Mouse (Mus musculus): ENCODE measurements around the gene Lats2. TPM values are rescaled to one million over a fixed set of nuclear protein-coding genes. Genes with fewer than 3 reads are reported as not detected.
"Not testable (repeated sequence)": the region's sequence is repeated elsewhere in the genome, so short reads cannot be mapped to it uniquely, and the experiment has no call there.

Gene Lats2
- polyA plus RNA-seq, 1 experiment, result 50.8 TPM

GRCm38 (mm10) chr14:57701915-57702477 lies 56.2 kb downstream of the Lats2 start:
- Histone ChIP-seq H3K4me3 (ENCODE audit: insufficient read depth, low read length) (no peak overlapping the region), H3K4me1 (ENCODE audit: control insufficient read depth, insufficient read depth, low read length) (0 out of 2 replicates have a peak, but pooled peaks cover 3% of the 10 kb centered on the region), H3K27ac (ENCODE audit: insufficient read depth, low read length) (no peak overlapping the region)
- TF ChIP-seq POLR2A (IDR thresholded peaks at IDR 0.05; ENCODE audit: low read depth, low read length) (no peak), CTCF (IDR thresholded peaks at IDR 0.05; ENCODE audit: borderline replicate concordance, insufficient read depth, low read length) (no peak)

GRCm38 (mm10) chr14:57699461-57699970 lies 58.7 kb downstream of the Lats2 start:
- TF ChIP-seq POLR2A (IDR thresholded peaks at IDR 0.05; ENCODE audit: low read depth, low read length) (no peak), CTCF (IDR thresholded peaks at IDR 0.05; ENCODE audit: borderline replicate concordance, insufficient read depth, low read length) (no peak)
- Histone ChIP-seq H3K27ac (ENCODE audit: insufficient read depth, low read length) (no peak overlapping the region), H3K4me1 (ENCODE audit: control insufficient read depth, insufficient read depth, low read length) (no peaks in the 10 kb centered on the region), H3K4me3 (ENCODE audit: insufficient read depth, low read length) (no peak overlapping the region)

- H3K27ac ChIP-seq (ENCODE audit: insufficient read depth, low read length), result no peak overlapping the region
- no peak for TF ChIP-seq CTCF (IDR thresholded peaks at IDR 0.05; ENCODE audit: borderline replicate concordance, insufficient read depth, low read length)
- TF ChIP-seq POLR2A (IDR thresholded peaks at IDR 0.05; ENCODE audit: low read depth, low read length), result no peak
- H3K4me1 ChIP-seq (ENCODE audit: control insufficient read depth, insufficient read depth, low read length), result no peaks in the 10 kb centered on the region
- no peak overlapping the region for H3K4me3 ChIP-seq (ENCODE audit: insufficient read depth, low read length)
Observed at GRCm38 (mm10) chr14:57699016-57699415, 59.2 kb downstream of the Lats2 start.

GRCm38 (mm10) chr14:57696066-57696465 lies 62.1 kb downstream of the Lats2 start:
- H3K27ac ChIP-seq (ENCODE audit: insufficient read depth, low read length), result no peak overlapping the region
- no peak for TF ChIP-seq POLR2A (IDR thresholded peaks at IDR 0.05; ENCODE audit: low read depth, low read length)
- TF ChIP-seq CTCF (IDR thresholded peaks at IDR 0.05; ENCODE audit: borderline replicate concordance, insufficient read depth, low read length), result no peak
- no peak overlapping the region for H3K4me3 ChIP-seq (ENCODE audit: insufficient read depth, low read length)
- no peaks in the 10 kb centered on the region for H3K4me1 ChIP-seq (ENCODE audit: control insufficient read depth, insufficient read depth, low read length)

- H3K4me3 ChIP-seq (ENCODE audit: insufficient read depth, low read length), result no peak overlapping the region
- TF ChIP-seq CTCF (IDR thresholded peaks at IDR 0.05; ENCODE audit: borderline replicate concordance, insufficient read depth, low read length), result peak; percentile 54; the same call in 1 of the 2 replicates
- TF ChIP-seq POLR2A (IDR thresholded peaks at IDR 0.05; ENCODE audit: low read depth, low read length), result no peak
- no peak overlapping the region for H3K27ac ChIP-seq (ENCODE audit: insufficient read depth, low read length)
- no peaks in the 10 kb centered on the region for H3K4me1 ChIP-seq (ENCODE audit: control insufficient read depth, insufficient read depth, low read length)
Observed at GRCm38 (mm10) chr14:57695550-57695949, 62.6 kb downstream of the Lats2 start.

GRCm38 (mm10) chr14:57694246-57694645 lies 63.9 kb downstream of the Lats2 start:
- H3K4me1 ChIP-seq (ENCODE audit: control insufficient read depth, insufficient read depth, low read length), result no peaks in the 10 kb centered on the region
- H3K4me3 ChIP-seq (ENCODE audit: insufficient read depth, low read length), result no peak overlapping the region
- H3K27ac ChIP-seq (ENCODE audit: insufficient read depth, low read length), result no peak overlapping the region
- no peak for TF ChIP-seq CTCF (IDR thresholded peaks at IDR 0.05; ENCODE audit: borderline replicate concordance, insufficient read depth, low read length)
- no peak for TF ChIP-seq POLR2A (IDR thresholded peaks at IDR 0.05; ENCODE audit: low read depth, low read length)

- Histone ChIP-seq H3K27ac (ENCODE audit: insufficient read depth, low read length) (no peak overlapping the region), H3K4me1 (ENCODE audit: control insufficient read depth, insufficient read depth, low read length) (no peaks in the 10 kb centered on the region), H3K4me3 (ENCODE audit: insufficient read depth, low read length) (no peak overlapping the region)
- TF ChIP-seq CTCF (IDR thresholded peaks at IDR 0.05; ENCODE audit: borderline replicate concordance, insufficient read depth, low read length), result no peak
- TF ChIP-seq POLR2A (IDR thresholded peaks at IDR 0.05; ENCODE audit: low read depth, low read length), result no peak
Observed at GRCm38 (mm10) chr14:57692517-57693130, 65.6 kb downstream of the Lats2 start.

- TF ChIP-seq POLR2A (IDR thresholded peaks at IDR 0.05; ENCODE audit: low read depth, low read length) (no peak), CTCF (IDR thresholded peaks at IDR 0.05; ENCODE audit: borderline replicate concordance, insufficient read depth, low read length) (no peak)
- no peaks in the 10 kb centered on the region for H3K4me1 ChIP-seq (ENCODE audit: control insufficient read depth, insufficient read depth, low read length)
- no peak overlapping the region for H3K4me3 ChIP-seq (ENCODE audit: insufficient read depth, low read length)
- no peak overlapping the region for H3K27ac ChIP-seq (ENCODE audit: insufficient read depth, low read length)
Observed at GRCm38 (mm10) chr14:57691316-57691715, 66.9 kb downstream of the Lats2 start.

GRCm38 (mm10) chr14:57690681-57691080 lies 67.5 kb downstream of the Lats2 start:
- TF ChIP-seq POLR2A (IDR thresholded peaks at IDR 0.05; ENCODE audit: low read depth, low read length), result no peak
- TF ChIP-seq CTCF (IDR thresholded peaks at IDR 0.05; ENCODE audit: borderline replicate concordance, insufficient read depth, low read length), result no peak
- no peak overlapping the region for H3K27ac ChIP-seq (ENCODE audit: insufficient read depth, low read length)
- H3K4me3 ChIP-seq (ENCODE audit: insufficient read depth, low read length), result no peak overlapping the region
- no peaks in the 10 kb centered on the region for H3K4me1 ChIP-seq (ENCODE audit: control insufficient read depth, insufficient read depth, low read length)

GRCm38 (mm10) chr14:57688066-57688465 lies 70.1 kb downstream of the Lats2 start:
- H3K4me1 ChIP-seq (ENCODE audit: control insufficient read depth, insufficient read depth, low read length); H3K27ac ChIP-seq (ENCODE audit: insufficient read depth, low read length); H3K4me3 ChIP-seq (ENCODE audit: insufficient read depth, low read length): not testable (repeated sequence)

All from embryonic fibroblast, embryonic 13.5 days (primary cell).